ENCODE assay signal across 13 mouse cellular contexts in the genomic region with DNA sequence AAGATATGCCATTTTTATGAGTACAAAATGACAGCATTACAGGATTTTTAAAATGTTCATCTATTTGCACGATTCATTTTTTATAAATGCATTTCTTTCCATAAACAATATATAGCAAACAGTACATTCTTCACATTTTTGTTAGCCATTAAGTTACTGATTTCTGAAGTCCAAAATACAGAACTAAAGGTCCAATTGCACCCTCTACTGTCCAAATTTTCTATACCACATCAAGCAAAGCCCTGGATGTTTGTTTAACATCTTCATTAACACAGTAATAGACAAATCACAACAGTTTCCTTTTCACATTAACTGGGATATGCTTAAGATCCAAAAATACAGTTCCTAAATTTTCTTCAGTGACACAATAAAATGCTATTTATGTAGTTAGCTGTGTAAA.
DNase-seq lines count a peak whose midpoint lies in the region; ATAC-seq and TF ChIP-seq lines count a peak whose summit lies in the region.
"Had no signal": no experiment of that assay in that cellular context is flagged by ENCODE, and none has a peak within 500 bp of the region (broad histone marks: within the 10 kb centered on the region; RNA-seq: fewer than 3 reads in every experiment).

No protein-coding gene starts in this region.

- no peak overlapping the region for H3K4me3 ChIP-seq in kidney, adult 2 months (ENCODE audit: insufficient read depth, low read depth, low read length)
- no peak overlapping the region for H3K4me3 ChIP-seq in kidney, embryonic 16.5 days (ENCODE audit: low read length)
- H3K4me3 ChIP-seq in lung, adult 2 months (replicated peaks; ENCODE audit: extremely low read depth, low read depth, low read length), result no peak overlapping the region
- no peak overlapping the region for H3K4me3 ChIP-seq in stomach, postnatal 0 days (ENCODE audit: low read depth, low read length)
- H3K4me3 ChIP-seq: heart, embryonic 13.5 days; lung, embryonic 15.5 days had no signal

- no peaks in the 10 kb centered on the region for H3K4me1 ChIP-seq in kidney, adult 2 months (ENCODE audit: control insufficient read depth, insufficient read depth, low read length)
- no peaks in the 10 kb centered on the region for H3K4me1 ChIP-seq in kidney, embryonic 16.5 days (ENCODE audit: insufficient read depth, low read length)
- H3K4me1 ChIP-seq in lung, adult 2 months (ENCODE audit: control insufficient read depth, insufficient read depth, low read length), result no peaks in the 10 kb centered on the region
- H3K4me1 ChIP-seq in stomach, postnatal 0 days (replicated peaks; ENCODE audit: control insufficient read depth, insufficient read depth), result no peaks in the 10 kb centered on the region
- H3K4me1 ChIP-seq: heart, embryonic 13.5 days; lung, embryonic 15.5 days had no signal

- H3K9ac ChIP-seq in kidney, embryonic 16.5 days (replicated peaks; ENCODE audit: low read length), result no peak overlapping the region
- no peak overlapping the region for H3K9ac ChIP-seq in stomach, postnatal 0 days (ENCODE audit: low read length)
- H3K9ac ChIP-seq: heart, embryonic 13.5 days; lung, embryonic 15.5 days had no signal

- intact Hi-C loops in heart, postnatal 25 days (cut with DNase I), result loop anchor here (2.0 to 10.0 kb wide), 3 partner anchors 338 to 1016 kb away; no protein-coding TSS in a partner anchor

- H3K27ac ChIP-seq in kidney, adult 2 months (ENCODE audit: insufficient read depth, low read depth, low read length), result no peak overlapping the region
- no peak overlapping the region for H3K27ac ChIP-seq in kidney, embryonic 16.5 days (ENCODE audit: low read length)
- H3K27ac ChIP-seq in stomach, postnatal 0 days (replicated peaks), result no peak overlapping the region
- H3K27ac ChIP-seq: heart, embryonic 13.5 days; lung, embryonic 15.5 days had no signal

- H3K9me3 ChIP-seq in kidney, embryonic 16.5 days (ENCODE audit: low read length), result no peaks in the 10 kb centered on the region
- no peaks in the 10 kb centered on the region for H3K9me3 ChIP-seq in stomach, postnatal 0 days (ENCODE audit: control insufficient read depth, low read length)
- H3K9me3 ChIP-seq: heart, embryonic 13.5 days; lung, embryonic 15.5 days had no signal

- ATAC-seq in kidney, embryonic 16.5 days (ENCODE audit: low FRiP score, low TSS enrichment), result no peak
- ATAC-seq in stomach, postnatal 0 days (ENCODE audit: low FRiP score, low TSS enrichment), result no peak

- TF ChIP-seq EP300 in stomach, postnatal 0 days (optimal IDR thresholded peaks at IDR 0.05), result no peak

- peak; percentile 18 to 61 for DNase-seq in cerebellum, postnatal 10 days
- no peak for DNase-seq in cerebellum, adult 18-20 months
- DNase-seq in kidney, adult 2 months, result peak; percentile 24
- peak; percentile 24 for DNase-seq in lung, postnatal 25 days (ENCODE audit: low spot score)
- no peak for DNase-seq in lung, adult 2 months
- no peak for DNase-seq in stomach, postnatal 0 days (ENCODE audit: low spot score)
- no peak for DNase-seq in heart, postnatal 25 days (ENCODE audit: low spot score)
- DNase-seq: cerebellum, postnatal 36 days; kidney, adult 11 months; thymus, postnatal 25 days had no signal

- WGBS in kidney, adult 2 months, result 21% methylated on average over 1 of the region's 1 CpGs
- 39% methylated on average over 1 of the region's 1 CpGs for WGBS in kidney, embryonic 16.5 days
- 8% methylated on average over 1 of the region's 1 CpGs for WGBS in lung, adult 2 months
- 22% methylated on average over 1 of the region's 1 CpGs for WGBS in stomach, postnatal 0 days

- H3K4me2 ChIP-seq in kidney, embryonic 16.5 days (replicated peaks; ENCODE audit: low read depth, low read length), result no peak overlapping the region
- no peak overlapping the region for H3K4me2 ChIP-seq in stomach, postnatal 0 days (replicated peaks; ENCODE audit: low read depth)
- H3K4me2 ChIP-seq: heart, embryonic 13.5 days; lung, embryonic 15.5 days had no signal

- H3K36me3 ChIP-seq in kidney, adult 2 months (ENCODE audit: control insufficient read depth, insufficient read depth, low read length), result no peaks in the 10 kb centered on the region
- H3K36me3 ChIP-seq in kidney, embryonic 16.5 days (ENCODE audit: insufficient read depth, low read length), result no peaks in the 10 kb centered on the region
- no peaks in the 10 kb centered on the region for H3K36me3 ChIP-seq in stomach, postnatal 0 days (ENCODE audit: control insufficient read depth, insufficient read depth, low read length)
- H3K36me3 ChIP-seq: heart, embryonic 13.5 days; lung, embryonic 15.5 days had no signal

- TF ChIP-seq CTCF in kidney, adult 2 months (conservative IDR thresholded peaks at IDR 0.05; ENCODE audit: insufficient read depth, insufficient read length, low read depth, low read length), result no peak
- no peak for TF ChIP-seq CTCF in lung, adult 2 months (IDR thresholded peaks at IDR 0.05; ENCODE audit: insufficient read depth, low read length)
- TF ChIP-seq CTCF in stomach, postnatal 0 days (IDR thresholded peaks at IDR 0.05; ENCODE audit: low read depth), result peak; percentile 76

- no peaks in the 10 kb centered on the region; the same call in 1 of the 2 replicates for H3K27me3 ChIP-seq in kidney, adult 2 months (replicated peaks; ENCODE audit: control insufficient read depth, insufficient read depth, low read length)
- no peaks in the 10 kb centered on the region for H3K27me3 ChIP-seq in kidney, embryonic 16.5 days (ENCODE audit: insufficient read depth, low read length)
- H3K27me3 ChIP-seq in stomach, postnatal 0 days (ENCODE audit: control insufficient read depth, insufficient read depth, low read length), result no peaks in the 10 kb centered on the region
- H3K27me3 ChIP-seq: heart, embryonic 13.5 days; lung, embryonic 15.5 days had no signal

- TF ChIP-seq POLR2A in kidney, adult 2 months (IDR thresholded peaks at IDR 0.05; ENCODE audit: low read depth, low read length), result no peak
- no peak for TF ChIP-seq POLR2A in lung, adult 2 months (IDR thresholded peaks at IDR 0.05; ENCODE audit: borderline replicate concordance, extremely low read depth, low read depth, low read length)

Comparison
In these comparisons a context has a peak if more than half of its experiments do, and no peak if none do; other contexts are left out.
1. DNase-seq: peak in cerebellum, postnatal 10 days (2 of 2), kidney, adult 2 months (single experiment) and lung, postnatal 25 days (single experiment); none in cerebellum, adult 18-20 months (0 of 2), lung, adult 2 months (single experiment), stomach, postnatal 0 days (single experiment) and heart, postnatal 25 days (single experiment).